Mouse (Mus musculus): Measurements from ENCODE around the gene Rassf7.
"Not testable (repeated sequence)": the region's sequence is repeated elsewhere in the genome, so short reads cannot be mapped to it uniquely, and the experiment has no call there.

Rassf7 gene

GRCm38 (mm10) chr7:141227796-141228195 lies 12.1 kb downstream of the Rassf7 start:
- no peak for DNase-seq

- peak; percentile 97 for DNase-seq
Observed at GRCm38 (mm10) chr7:141228279-141229067, 12.8 kb downstream of the Rassf7 start, which contains the start of gene Phrf1. Phrf1 (plus strand) TSS chr7:141228784.

DNA sequence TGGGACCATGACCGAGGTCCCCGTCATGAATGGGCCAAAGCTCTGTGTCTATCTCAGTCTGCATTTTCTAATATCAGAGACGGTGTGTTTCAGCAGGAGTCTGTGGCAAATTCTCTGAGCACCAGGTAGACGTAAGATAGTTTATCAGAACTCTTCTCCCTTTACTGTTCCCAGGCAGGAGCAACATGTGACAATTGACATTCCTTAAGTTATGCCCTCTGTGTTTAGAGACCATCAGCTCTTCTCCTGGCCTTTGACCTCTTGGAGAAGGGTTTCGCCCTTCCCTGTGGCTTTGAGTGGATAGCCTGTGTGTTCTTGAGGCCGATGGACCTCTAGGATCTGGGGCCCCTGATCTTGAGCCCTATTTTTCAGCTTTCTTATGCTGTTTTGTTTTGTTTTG lies 14.0 kb downstream of the Rassf7 start:
- no peak for DNase-seq

GRCm38 (mm10) chr7:141230570-141230969 lies 14.9 kb downstream of the Rassf7 start:
- no peak for DNase-seq

GRCm38 (mm10) chr7:141231111-141231510 lies 15.5 kb downstream of the Rassf7 start:
- DNase-seq = no peak

DNA sequence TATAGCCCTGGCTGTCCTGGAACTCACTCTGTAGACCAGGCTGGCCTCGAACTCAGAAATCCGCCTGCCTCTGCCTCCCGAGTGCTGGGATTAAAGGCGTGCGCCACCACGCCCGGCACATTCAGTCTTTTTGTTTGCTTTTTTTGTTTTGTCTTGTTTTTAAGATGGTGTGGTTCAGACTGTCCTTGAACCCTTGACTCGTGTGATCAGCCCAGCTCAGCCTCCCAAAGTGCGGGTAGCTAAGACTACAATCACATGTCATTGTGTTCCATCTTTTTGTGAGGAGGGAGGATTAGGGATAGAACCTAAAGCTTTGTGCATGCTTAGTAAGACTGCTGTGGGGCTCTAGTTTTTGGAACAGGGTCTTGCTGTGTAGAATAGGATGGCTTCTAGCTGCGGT lies 15.9 kb downstream of the Rassf7 start:
- no peak for DNase-seq

DNA sequence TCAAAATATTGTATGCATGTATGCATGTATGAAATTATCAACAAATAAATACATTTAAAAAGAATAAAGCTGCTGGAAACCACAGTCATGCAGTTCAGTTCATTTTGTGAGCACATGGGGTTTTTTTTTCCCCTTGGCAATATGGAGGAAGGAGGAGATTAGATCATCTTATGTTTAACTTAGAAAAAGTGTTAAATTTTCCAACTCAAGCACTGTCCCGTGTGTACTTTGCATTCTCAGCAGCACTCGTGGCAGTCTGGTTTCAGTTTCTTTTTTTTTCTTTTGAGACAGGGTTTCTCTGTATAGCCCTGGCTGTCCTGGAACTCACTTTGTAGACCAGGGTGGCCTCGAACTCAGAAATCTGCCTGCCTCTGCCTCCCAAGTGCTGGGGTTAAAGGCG lies 34.8 kb downstream of the Rassf7 start:
- not testable (repeated sequence) for DNase-seq

- DNase-seq = no peak
Observed at GRCm38 (mm10) chr7:141256159-141256558, 40.5 kb downstream of the Rassf7 start.

DNA sequence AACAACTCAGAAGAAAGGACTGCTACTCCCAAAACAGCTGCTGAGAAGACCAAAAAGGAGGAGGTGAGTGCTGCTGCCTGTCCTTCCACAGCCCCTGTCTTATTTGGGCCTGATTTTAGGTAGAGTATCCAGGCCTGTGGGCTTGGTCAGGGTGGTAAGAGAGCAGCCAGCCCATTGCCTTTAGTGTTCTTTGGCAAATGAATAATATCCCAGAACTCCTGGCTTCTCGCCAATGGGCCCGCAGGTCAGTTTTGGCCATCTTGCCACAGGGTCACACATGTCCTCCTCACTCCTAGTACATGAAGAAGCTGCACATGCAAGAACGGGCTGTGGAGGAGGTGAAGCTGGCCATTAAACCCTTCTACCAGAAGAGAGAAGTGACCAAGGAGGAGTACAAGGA lies 45.8 kb downstream of the Rassf7 start:
- DNase-seq = no peak

- DNase-seq = no peak
Observed at GRCm38 (mm10) chr7:141263640-141264039, 48.0 kb downstream of the Rassf7 start.

DNA sequence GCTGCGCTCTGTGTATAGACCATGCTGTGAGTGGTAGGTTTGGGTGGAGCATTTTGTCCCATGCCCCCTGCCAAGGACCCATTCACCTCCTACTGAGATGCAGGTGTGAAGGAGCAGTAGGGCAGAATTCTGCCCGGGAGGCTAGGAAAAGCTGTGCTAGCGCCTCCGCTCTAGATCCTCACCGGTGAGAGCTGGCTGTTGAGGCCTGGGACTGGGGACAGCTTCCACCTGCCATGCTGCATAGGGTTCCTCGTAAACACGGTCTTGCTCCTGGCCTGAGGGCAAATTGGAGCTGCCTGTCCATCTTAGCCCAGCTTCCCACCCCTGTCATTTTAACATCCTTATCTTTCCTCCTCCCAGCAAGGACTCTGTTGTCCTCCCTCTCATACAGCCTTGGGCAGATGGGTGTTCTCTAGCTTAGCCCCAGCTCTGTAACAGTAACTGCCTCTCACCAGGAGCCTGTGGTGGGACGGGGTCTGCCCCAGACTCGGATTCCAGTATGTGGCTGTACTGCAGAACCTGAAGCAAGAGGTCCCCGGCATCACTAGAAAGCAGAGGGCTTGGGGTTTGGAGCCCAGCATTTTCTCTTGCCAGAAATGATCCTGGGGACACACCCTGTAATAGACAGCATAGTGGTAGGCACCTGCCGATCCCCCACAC lies 48.5 kb downstream of the Rassf7 start:
- DNase-seq = no peak

- no peak for DNase-seq
Observed at GRCm38 (mm10) chr7:141264761-141265410, 49.2 kb downstream of the Rassf7 start.

- no peak for DNase-seq
Observed at GRCm38 (mm10) chr7:141265411-141265738, 49.7 kb downstream of the Rassf7 start.

DNA sequence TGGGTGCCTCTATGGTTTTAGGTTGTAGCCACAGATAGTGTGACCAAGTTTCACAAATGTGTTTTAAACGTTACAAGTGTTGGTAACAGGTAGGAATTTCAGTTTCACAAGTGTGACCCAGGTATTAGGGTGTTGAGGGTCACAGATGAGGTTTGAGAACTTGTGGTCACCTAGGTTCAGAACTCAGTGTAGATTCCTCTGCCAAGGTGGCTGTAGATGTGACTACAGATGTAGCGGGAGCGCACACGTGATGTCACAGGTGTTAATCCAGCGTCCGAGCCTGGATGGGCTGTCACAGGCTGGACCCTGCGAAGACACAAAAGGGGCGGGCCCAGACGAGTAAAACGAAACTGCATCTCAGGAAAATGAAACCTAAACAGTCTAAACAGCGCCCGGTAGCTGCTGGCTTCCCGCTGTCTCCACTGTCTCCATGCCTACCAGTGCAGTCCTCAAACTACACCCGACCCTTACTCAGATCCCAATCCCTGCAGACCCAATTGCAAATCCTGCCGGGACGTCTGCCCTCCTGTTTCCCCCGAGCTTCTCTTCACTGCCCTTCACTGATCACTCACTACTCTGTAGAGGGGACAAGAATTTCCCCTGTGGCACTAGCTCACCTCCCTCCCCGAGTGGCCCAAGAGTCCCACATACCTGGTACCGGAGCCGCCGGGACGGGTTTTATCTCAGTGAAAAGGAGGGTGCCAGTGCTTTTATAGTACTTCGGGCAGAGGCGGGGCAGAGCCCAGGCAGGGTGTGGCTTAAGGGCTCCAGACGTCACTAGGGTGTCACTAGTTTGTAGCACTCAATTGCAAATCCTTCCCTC lies 50.3 kb downstream of the Rassf7 start, which contains the start of gene Irf7:
Irf7 (minus strand) TSS at position 743 of the 823 bp plus-strand sequence.
- no peak for DNase-seq
